Mouse (Mus musculus) kidney, postnatal 0 days (tissue): Measurements from ENCODE around the gene Ccer1. TPM values are rescaled to one million over a fixed set of nuclear protein-coding genes. Genes with fewer than 3 reads are reported as not detected.

Experiments used
- polyA plus RNA-seq: library from polyadenylated mRNA; unstranded; fragments of >200 nt; fragmentation: Nextera tagmentation; extraction: Ambion mirVana; gene quantifications from 2 replicates; pipeline ENCODE4 v1.2.1, GENCODE M21; 2015

The Ccer1 gene
- polyA plus RNA-seq, 1 experiment from 2014 or later, result not detected

Other genes with a start within 250 kb of the Ccer1 start
- gene Dcn, start 213.4 kb upstream of the Ccer1 start, polyA plus RNA-seq, result 186 and 199 TPM in 2 replicates
- gene Lum, start 127.9 kb upstream of the Ccer1 start, polyA plus RNA-seq, result 19.8 and 21.6 TPM in 2 replicates
- gene Kera, start 86.2 kb upstream of the Ccer1 start, polyA plus RNA-seq, result 0.05 TPM in 1 of 2 replicates, not detected in the other
- gene Epyc, start 49.0 kb upstream of the Ccer1 start, polyA plus RNA-seq, result 0.08 TPM in 1 of 2 replicates, not detected in the other
- gene C030005K15Rik, start 33.7 kb downstream of the Ccer1 start, polyA plus RNA-seq, result not detected in 2 replicates